Mouse (Mus musculus) thymus, postnatal 4 days (tissue): Measurements from ENCODE around the gene Gimap8.
"Not testable (repeated sequence)": the region's sequence is repeated elsewhere in the genome, so short reads cannot be mapped to it uniquely, and the experiment has no call there.

Experiments
- DNase-seq: peaks from one replicate; pipeline ENCODE4 v3.0.0; 2021

Gene Gimap8

DNA sequence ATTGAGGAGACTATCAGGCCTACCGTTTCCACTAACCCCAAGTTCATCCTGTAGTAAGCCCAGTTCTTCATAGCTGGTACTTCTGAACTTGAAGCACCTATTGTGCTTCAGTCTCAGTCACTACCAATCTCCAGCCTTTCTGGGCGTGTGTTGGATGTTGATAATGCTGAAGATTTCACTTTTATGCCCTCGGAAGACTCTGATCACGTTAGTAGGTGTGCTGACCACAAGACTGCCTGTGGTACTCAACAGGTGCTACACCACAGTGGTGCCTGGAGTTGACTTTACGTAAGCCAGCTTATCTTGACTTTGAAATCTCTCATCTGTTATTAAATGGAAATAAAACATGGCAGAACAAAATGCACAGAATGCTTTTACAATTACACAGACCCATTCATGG lies 33.4 kb downstream of the Gimap8 start:
- DNase-seq: peak; percentile 17

DNA sequence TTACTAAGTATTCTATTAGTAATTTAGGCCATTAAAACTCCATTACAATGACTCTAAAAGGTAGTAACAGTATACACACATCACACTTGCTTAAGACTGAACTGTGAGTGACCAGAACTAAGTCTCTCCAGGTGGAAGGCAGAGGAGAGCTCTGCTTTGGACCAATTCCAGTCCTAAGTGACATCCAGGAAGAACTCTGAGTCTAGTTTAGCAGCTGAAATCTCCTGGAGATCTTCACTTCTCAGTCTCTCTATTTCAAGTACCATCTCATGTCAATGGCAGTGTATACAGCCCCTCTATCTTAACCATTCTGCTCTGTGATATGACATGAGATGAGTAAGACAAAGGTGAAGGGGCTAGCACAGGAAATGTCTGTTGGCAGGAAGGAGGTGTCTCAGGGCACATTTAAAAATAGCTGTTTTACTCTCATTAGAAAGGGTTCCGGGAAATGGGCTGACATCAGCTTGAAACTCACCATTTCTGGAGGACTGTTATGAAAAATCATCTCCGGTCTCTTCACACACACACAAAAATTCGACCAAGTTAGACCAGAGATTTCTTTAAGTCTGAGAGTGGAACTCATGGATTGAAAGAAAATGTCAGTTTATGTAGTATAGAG lies 34.5 kb downstream of the Gimap8 start:
- DNase-seq: peak; percentile 11

DNA sequence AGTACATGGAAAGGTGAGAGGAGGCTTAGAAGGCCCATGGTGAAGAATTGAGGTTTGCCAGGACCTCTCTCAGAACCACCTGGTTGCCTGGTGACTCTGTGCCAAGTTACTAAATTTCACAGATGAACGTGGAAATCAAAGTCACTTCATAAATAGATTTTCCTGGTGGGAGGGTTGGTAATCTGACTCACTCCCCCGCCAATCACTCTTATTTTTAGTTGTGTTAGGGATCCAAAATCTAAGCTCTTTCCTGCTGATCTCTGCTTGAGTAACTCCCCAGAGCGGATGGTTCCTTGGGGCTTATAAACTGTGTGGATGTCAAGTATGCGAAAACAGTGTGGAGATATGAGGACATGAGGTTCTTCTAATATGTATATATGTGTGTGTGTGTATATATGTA lies 35.2 kb downstream of the Gimap8 start:
- DNase-seq: no peak

DNA sequence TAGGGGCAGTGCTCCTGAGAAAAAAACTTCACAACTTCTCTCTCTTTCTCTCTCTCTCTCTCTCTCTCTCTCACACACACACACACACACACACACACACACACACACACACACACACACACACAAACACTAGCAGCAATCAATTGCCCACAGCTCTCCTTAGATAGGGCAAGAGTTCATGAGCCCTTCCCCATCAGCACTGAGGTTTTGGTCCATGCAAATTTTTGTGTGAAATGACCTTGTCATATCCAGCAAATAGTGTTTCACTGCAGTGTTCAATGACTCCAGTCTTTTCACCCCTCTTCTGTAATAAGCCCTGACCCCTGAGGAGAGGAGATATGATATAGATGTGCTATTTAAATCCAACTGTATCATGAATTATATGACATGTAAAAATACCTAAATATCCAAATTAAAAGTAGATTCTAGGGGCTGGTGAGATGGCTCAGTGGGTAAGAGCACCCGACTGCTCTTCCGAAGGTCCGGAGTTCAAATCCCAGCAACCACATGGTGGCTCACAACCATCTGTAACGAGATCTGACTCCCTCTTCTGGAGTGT lies 36.3 kb downstream of the Gimap8 start:
- DNase-seq: not testable (repeated sequence)

DNA sequence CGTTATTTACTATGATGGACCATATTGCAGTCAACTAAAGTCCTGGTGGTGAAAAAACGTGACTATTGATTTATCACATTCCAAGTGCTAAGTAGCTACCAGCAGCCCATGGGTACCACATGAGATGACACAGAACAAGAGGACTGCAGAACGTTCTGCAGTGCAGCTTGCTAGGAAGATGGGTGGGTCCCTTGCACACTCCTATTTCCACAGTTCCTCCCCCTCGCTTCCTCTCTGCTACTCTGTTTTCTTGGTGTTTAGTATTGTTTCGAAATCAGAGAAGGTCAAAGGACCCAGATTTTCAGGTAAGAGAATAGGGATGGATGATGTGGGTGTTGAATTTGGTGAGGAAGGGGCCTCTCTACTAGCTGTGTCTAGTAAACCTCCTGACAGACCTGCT lies 37.3 kb downstream of the Gimap8 start, which contains the start of gene Gimap4:
Gene Gimap4 (plus strand): TSS at position 231 of the 400 bp plus-strand sequence.
- peak; percentile 21 for DNase-seq

DNA sequence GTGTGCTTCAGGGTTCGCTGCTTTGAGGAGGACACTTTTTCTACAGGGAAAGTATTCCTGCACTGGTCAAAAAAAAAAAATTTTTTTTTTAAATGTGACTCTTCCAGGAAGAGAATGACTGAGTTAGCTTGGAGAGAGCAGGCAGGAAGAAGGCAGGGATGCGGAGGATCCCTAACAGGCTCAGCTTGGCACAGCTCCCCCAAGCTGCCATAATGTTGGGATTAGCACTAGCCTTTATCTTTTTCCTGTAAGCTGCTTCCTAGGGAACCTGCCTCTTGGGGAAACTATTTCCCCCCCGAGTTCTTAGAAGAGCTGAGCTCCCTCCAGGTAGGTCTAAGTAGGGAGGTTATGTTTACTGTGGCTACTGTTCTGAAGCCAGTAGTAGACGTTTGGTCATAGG lies 37.8 kb downstream of the Gimap8 start:
- DNase-seq: peak; percentile 6

DNA sequence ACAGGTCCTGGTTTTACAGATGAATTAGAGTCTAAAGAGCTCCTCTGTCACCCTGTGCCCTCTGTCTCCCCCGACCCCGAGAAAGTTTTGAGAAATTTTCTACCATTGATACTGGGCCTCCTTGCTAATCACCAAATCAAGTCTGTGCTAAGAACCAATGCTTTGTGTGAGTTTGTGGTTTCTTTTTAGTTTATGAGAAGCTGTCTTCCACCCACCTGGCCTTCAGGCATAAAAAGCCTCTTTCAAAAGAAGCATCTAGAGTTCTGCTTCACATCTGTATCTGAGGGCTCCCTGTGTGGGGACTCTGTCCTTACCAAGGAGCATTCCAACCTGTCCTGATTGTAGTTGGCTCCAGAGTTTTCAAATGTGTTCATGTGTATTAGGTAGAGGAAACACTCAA lies 38.2 kb downstream of the Gimap8 start:
- DNase-seq: peak; percentile 13

DNA sequence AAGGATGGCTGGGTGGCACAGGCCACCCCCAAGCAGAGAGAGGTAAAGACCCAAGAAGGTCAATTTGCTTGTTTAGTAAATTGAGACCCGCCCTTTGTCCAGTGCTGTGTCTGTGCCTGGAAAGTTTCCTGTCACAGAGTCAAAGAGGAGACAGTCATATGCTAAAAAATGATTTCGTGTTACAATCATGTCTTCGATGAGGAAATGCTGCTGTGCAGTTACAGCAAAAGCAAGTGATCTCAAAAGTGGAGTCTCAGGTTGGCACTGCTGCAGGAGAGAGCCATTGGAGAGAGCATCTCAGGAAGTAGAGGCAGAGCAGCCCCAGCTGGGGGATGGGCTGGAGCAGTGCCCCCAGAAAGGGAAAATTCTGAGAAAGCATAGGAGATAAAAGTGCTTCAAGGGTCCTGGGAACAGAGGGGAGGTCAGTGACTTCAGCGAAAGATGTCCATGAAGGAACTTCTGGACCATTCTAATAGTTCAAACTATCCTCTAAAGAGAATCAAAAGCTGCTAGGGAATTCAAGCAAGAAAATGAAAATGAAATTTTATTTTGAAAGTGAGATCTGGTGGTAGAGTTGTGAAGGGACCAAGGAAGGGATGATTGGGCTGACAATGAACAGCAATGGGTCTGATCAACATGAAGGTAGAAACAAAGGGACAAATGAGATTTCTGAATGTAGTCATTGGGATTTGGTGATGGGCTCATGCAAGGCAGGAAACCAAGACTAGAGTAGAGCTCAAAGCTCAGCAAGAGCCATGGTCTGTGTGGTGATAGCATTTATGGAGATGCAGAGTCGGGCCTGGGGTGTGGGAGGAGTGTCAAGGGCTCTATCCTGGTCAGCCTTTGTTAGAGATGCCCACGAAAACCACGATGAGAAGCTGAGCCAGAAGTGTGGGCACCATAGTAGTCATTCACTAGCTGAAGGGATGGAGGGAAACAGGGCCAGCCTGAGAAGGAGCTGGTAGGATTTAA lies 38.9 kb downstream of the Gimap8 start:
- DNase-seq: peak; percentile 25

DNA sequence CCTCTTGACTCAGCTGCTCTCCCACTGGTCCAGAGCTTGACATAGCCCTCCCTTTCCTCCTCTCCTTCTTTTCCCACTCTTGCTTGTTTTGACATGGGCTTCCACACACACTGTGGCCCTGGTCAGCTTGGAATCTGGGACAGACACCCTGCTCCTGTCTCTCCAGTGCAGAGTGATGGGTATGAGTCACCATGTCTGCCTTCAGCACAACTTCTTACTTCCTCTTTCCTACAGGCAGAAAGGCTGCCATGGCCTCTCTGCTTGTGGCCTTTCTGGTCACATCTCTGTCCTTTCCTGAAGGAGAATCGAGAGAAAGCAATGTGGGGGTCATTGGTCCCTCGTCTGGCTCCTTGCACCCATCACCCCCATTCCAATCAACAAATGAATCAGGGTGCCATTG lies 40.0 kb downstream of the Gimap8 start:
- no peak for DNase-seq

DNA sequence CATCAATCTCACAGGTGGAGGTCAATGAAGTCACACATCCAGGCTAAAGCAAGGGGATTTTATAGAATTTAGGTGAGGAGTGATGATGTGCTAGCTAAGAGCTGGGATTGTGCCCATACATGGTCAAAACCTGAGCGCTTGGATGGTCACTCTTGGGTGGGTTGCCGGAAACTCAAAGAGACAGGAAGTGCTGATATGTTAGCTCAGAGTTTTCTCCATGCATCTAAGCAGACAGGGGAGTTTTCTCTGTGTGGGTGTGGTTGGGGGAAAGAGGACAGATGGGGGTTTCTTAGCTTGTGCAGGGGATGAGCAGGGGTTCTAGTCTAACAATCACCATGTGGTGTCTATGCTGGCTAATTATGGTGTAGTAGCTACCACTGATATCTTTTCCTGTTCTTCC lies 42.3 kb downstream of the Gimap8 start:
- DNase-seq: no peak

DNA sequence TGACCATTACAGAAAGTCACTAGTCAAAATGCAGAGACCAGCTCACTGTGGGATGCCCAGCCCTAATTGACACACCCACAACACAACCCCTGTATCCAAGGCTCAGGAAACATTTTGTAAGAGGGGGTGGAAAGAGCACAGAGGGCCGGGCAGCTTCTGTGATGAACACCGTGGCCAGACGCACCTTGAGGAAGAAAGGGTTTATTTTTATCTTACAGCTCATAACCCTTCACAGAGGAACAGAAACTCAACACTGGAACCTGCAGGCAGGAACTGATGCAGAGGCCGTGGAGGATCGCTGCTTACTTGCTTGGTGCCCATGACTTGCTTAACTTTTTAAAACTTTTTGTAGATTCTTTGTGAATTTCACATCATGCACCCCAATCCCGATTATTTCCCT lies 45.9 kb downstream of the Gimap8 start:
- no peak for DNase-seq

DNA sequence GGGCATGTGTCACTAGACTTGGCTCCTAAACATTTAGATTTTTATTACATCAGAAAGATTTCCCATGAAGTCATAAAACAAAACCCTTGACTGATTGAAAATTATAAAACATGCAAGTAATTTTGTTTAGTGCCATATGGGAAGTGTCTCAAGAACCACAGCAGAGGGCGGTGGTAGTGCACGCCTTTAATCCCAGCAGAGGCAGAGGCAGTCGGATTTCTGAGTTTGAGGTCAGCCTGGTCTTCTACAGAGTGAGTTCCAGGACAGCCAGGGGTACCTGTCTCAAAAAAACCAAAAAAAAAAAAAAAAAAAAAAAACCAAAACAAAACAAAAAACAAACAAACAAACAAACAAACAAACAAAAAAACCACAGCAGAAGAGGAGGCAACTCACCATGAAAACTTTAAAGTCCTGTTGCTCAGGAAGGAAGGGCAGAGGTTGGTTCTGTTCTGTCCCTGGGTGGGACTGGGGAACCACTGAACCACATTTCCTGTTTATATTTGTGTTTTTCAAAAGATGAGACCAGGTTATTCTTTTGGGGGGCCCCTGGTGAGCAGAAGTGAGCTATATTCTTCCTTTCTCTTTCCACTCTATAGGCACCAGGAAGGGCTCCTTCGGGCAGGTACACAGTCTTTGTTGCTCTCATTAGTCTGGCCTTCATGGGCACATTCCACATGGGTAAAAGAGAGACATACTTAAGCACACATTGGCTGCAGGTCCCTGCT lies 50.0 kb downstream of the Gimap8 start:
- DNase-seq: no peak

DNA sequence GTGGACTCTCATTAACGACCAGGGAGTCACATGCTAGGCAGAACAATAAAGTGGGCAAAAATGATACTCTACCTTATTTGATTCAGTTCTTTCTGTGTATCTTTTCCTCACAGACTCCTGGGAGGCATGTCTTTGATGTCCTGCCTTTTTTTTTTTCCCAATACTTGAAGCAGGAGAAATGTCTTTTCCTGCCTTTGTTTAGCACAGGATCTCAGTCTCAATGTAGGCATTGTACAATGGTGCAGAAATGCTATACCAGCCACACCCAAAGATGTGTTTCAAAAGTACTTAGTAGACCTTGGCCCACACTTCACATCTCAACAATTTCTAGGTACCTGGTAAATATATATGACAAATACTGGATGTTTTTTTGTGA lies 50.5 kb downstream of the Gimap8 start:
- no peak for DNase-seq

DNA sequence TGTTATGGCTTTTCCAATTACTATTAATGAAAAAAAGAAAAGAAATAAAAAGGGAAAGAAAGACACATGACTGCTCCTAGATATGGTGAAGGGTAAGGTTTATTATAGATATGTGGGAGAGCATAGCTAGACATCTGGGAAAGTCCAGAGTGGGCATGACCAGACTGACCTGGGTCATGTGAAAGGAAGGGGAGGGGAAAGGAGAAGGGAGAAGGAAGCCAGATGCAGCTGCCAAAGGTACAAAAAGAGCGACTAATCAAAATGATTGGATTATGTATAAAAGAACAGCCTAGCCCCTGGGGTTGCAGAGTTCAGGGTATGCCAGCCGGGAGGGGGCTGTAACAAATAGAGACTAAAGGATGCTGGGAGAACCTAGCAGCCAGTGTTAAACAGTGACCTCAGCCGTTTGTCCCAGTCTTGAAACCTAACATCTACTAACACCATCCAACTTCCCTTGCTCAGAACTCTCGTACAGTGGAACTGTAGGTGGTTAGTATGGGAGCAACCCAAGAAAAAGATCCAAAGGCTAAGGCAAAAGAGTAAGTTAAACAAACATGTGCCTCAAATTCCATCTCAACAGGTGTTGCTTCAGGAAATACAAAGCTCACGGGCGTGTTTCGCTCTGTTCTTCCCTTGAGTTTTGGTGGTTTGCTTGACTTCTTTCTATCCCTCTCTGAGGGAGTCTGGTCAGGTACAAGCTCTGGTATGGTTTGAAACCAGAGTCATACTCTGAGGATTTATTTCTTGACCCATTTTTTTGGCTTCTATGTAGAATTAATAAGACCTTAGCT lies 51.2 kb downstream of the Gimap8 start:
- no peak for DNase-seq

DNA sequence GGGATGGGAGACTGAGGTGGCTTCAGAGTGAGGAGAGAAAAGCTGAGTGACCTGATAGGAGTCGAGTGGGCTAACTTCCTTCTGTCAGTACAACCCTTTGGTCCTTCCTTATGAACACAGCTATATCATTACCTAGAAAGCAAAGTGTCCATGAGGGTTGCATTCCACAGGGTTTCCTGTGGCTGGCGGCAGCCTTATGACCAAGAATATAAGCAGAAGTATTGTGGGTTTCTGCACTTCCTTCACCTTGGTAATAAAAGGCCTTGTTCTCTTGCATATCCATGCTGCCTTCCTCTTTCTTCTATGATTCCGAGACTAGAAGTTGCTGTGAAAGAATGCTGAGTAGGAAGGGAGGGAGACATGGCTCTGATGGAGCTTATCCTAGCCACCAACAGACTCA lies 51.9 kb downstream of the Gimap8 start:
- no peak for DNase-seq

DNA sequence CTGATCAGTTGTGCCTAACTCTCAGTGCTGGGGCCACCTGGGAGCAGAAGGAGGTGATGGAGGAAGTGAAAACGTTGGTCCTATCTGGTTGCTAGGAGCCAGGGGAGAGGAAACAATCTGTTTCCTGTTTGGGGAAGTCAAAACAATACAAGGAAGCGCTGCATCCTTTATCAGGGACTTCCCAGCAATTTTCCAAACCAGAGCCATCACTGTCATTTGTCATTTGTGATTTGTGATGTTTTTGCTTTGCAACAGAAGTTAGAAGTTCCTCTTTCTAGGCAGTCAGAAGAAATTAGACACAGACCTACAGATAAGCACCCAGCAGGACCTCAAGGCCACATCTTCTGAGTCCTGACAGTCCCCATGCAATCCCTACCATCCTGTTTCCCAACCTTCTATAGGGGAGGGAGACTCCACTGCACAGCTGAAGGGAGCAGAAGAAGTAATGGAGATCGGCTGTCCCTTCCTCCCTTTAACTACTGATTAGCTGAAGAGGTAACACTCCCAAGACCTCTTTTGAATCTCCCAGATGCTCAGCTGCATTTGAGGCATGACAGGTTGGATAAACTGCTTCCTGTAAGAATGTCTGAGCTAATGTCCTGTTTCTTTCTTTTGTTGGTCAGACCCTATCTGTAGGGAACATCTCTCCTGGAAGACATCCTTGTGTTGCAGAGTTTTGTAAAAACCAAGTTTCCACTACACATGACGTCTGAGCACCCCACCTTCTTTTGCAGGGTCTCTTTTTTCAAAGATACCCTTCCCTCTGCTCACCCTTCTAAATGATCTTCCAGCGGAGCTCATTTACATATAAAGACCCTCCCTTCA lies 53.4 kb downstream of the Gimap8 start:
- DNase-seq: no peak

DNA sequence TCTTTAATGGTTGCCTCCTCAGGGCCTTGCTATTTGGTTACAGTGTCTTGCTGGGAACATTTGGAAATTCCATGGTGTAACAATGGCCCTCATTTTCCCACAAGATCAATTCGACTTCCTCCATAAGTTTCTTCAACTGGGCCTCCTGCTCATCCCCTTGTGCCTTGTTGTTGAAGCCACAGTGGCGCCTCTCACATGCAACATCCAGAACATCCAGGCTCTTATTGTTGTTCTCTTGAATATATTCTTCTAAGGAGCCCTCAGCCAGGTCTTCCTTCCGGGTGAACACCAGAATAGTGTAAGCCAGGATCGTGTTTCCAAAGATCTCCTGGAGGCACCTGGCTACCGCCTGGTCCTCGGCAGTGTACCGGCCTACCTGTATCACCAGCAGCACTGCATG lies 55.1 kb downstream of the Gimap8 start:
- no peak for DNase-seq

DNA sequence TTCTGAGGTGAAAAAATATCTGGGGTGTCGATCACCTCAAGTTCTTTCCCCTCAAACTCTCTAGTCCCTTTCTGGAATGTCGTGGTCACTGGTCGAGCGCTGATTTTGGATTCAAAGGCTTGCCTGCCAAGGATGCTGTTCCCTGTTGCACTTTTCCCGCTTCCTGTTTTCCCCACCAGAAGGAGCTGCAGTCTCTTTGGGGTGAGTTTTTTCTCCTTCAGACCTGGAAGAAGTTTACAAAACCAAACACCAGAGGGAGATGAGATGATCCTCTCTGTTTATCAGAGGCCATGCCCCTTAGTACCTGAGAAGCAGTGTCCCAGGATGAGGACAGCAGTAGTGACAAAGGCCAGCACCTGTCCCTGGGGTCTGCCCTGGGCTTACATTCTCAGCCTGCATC lies 55.6 kb downstream of the Gimap8 start:
- DNase-seq: no peak

DNA sequence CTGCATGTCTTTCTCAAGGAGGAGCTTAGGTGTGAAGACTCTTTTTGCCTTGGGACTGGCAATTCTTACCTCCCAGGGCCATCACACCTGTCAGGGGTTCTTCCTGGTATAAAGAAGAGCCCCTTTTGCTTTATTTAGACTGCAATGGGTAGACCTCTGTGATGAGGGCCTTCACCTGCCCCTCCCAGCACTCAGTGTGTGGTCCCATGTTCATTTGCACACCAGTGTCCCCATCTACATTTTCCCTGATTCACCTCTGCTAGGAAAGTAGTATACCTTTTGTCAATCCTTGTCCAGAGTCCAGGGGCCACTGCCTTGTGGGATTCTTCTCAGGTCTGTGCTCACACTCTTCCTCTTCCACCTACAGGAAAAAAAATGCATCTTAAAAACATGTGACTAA lies 57.1 kb downstream of the Gimap8 start:
- no peak for DNase-seq

DNA sequence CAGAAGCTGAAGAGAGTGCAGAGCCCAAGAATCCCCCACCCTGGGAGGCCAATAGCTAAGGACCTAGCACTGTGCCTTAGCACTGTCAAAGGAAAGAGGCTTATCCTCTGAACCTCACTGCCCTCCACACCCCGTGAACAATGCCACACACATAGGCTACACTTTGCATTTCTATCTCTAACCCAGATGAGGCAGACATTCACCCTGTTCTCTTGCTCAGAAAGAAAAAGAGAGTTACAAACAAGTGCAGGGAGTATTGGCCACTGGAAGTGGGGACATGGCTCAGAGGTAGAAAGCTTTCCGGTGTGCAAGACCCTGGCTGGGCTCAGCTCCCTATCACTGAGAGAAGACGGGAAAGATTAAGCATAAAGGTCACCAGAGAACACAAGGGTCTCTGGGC lies 59.1 kb downstream of the Gimap8 start:
- no peak for DNase-seq
